Mouse (Mus musculus) layer of hippocampus, postnatal 36 days (tissue): ENCODE data around the gene Neb. TPM values are rescaled to one million over a fixed set of nuclear protein-coding genes. Genes with fewer than 3 reads are reported as not detected.

Source experiments
- DNase-seq, 2 experiments: peaks; one replicate each; pipeline ENCODE4 v3.0.0; 2022
- total RNA-seq, 2 experiments: library from RNA; stranded (reverse); gene quantifications; 2 replicates each; pipeline ENCODE4 v1.2.3; 2021

Neb gene
- total RNA-seq, 2 experiments from 2014 or later = 1.3 to 1.7 TPM

- DNase-seq = no peak
Measured at GRCm38 (mm10) chr2:52304554-52304953, 73.7 kb downstream of the Neb start.

GRCm38 (mm10) chr2:52303405-52303804, 74.9 kb downstream of the Neb start:
- no peak for DNase-seq

GRCm38 (mm10) chr2:52297969-52298368, 80.3 kb downstream of the Neb start:
- no peak for DNase-seq

- no peak for DNase-seq
Measured at GRCm38 (mm10) chr2:52296779-52297178, 81.5 kb downstream of the Neb start.

- no peak for DNase-seq
Measured at GRCm38 (mm10) chr2:52287436-52287835, 90.8 kb downstream of the Neb start.

GRCm38 (mm10) chr2:52286421-52286820, 91.9 kb downstream of the Neb start:
- DNase-seq = no peak

- DNase-seq = no peak
Measured at GRCm38 (mm10) chr2:52272146-52272545, 106.1 kb downstream of the Neb start.

GRCm38 (mm10) chr2:52270911-52271310, 107.4 kb downstream of the Neb start:
- DNase-seq = no peak

DNA sequence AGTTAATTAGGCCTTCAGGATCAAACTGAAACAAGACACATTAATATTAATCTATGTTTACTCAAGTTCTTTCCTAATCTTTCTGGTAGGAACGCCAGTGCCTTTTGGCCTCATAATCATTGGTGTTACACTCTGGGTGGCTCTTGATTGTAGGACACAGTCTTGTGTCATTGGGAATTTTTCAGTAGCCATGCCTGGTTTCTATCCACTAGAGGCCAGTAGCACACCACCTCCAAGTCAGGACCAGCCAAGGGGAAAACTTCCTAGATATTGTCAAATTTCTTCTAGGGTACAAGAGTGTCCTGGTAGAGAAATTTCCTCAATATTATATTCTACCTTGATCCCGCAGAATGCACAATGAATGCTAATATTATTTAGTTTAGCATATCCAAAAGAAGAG, 116.1 kb downstream of the Neb start:
- DNase-seq = peak; percentile 18 to 24

GRCm38 (mm10) chr2:52252037-52252436, 126.2 kb downstream of the Neb start:
- no peak for DNase-seq

- DNase-seq = peak; percentile 6 to 7
Measured at GRCm38 (mm10) chr2:52248316-52248826, 129.9 kb downstream of the Neb start.

DNA sequence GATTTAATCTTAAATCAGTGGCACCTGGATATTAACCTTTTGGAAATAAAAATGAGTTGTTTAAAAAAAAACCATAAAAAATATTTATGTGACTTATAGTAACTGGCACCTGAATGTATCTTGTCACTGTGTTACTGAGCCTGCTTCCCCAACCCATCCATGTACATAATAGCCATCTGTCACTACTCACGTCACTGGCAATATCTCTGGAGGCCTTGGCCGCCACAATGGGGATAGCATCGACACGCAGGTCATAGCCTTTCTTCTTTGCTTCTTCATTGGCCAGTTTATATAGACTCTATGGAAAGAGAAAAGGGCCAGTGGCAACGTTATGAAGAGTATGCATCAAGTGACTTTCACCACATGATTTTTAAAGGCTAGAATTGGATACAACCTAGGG, 133.2 kb downstream of the Neb start:
- no peak for DNase-seq

DNA sequence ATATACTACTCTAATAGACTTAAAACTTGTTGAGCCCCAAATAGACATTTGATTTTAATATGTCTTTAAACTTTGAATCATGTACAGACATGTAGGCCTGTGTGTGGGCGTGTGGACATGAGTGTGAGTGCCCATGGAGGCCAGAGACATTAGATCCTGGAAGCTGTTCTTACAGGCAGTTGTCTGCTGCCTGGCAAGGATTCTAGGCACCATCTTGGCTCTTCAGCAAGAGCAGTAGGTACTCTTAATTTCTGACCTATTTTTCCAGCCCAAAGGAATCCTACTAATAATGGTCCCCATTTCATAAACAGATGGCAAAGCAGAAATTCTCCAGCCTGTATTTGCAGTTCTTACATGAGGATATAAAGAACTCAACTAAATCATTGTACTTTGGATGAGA, 135.6 kb downstream of the Neb start:
- no peak for DNase-seq

- no peak for DNase-seq
Measured at GRCm38 (mm10) chr2:52237892-52238291, 140.4 kb downstream of the Neb start.

- DNase-seq = no peak
Measured at GRCm38 (mm10) chr2:52227584-52227983, 150.7 kb downstream of the Neb start.

- DNase-seq = no peak
Measured at GRCm38 (mm10) chr2:52224366-52224765, 153.9 kb downstream of the Neb start.

GRCm38 (mm10) chr2:52220074-52220473, 158.2 kb downstream of the Neb start:
- DNase-seq = no peak

DNA sequence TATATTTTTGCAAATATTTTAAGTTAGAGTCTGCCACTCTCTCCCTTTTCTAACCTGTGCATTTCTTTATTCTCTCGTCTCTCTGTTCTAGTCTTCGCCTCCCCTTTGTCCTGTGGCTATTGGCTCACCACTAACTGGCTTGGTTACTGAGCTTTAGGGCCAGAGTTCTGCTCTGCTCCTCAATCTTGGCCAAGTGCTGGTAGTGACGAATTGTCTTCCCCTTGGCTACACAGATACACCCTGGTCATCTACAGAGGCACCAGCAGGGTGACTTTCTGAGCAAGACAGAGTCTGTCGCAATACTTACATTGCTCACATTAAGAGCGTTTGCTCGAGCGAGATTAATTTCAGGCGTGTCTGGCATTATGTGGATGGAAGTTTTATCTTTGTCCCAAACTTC, 162.3 kb downstream of the Neb start:
- DNase-seq = no peak

DNA sequence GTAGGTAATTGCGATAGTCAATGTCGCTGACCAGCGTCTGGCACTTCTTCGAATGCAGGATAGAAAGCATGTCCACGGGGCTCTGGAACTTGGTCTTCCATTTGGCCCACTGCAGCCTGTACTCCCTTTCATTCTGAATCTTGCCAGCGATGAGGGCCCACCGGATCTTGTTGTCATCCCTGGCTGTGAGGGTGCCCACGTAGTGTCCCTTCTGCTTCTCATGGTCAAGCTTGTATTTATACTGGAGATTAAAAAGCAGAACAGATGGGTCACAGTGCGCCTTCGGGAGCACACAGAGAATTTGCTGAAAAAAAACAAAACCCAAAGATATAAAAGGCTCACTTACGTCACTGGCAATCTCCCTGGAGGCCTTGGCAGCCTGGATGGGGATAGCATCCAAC, 165.7 kb downstream of the Neb start:
- no peak for DNase-seq

GRCm38 (mm10) chr2:52211358-52211899, 166.8 kb downstream of the Neb start:
- DNase-seq = no peak

GRCm38 (mm10) chr2:52210685-52211084, 167.6 kb downstream of the Neb start:
- no peak for DNase-seq

DNA sequence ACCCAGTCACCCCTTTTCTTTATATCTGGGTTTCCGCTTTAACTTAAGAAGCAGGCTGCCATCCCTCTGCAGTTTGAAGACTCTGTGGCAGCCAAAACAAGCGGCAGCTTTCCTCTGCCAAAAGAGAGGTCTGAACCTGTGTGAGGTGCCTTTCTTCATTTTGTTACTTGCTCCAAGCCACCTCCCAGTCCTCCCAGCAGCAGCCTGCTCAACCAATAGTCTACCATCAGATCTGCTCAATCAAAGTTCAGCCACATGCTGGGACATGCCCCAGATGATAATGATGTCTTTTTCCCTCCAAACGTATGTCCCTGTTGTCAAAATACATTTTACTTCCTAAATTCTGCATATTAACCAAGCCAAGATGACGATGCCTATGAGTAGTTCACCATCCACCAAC, 173.3 kb downstream of the Neb start:
- DNase-seq = no peak

DNA sequence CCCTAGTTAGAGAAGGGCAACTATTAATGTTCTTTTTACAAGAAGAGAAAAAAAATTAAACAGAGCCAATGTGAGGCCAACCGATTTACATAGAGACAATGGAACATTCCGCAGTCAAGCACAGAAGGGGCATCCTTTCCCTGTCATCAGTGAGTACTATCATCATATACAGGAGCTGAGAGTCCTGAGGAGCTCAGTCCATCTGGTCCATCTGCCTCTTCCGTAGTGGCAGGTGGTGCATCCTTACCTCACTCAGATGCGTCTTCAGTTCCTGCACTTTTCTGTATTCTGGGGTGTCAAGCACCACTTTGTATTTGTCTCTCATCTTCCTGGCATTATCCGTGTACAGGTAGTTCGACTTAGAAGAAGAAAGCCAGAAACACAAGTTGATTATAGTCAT, 184.6 kb downstream of the Neb start:
- DNase-seq = no peak

- DNase-seq = no peak
Measured at GRCm38 (mm10) chr2:52179678-52180077, 198.6 kb downstream of the Neb start.

GRCm38 (mm10) chr2:52177726-52178125, 200.5 kb downstream of the Neb start:
- DNase-seq = no peak
